Mouse (Mus musculus): Measurements from ENCODE around the gene Btnl1.

DNA sequence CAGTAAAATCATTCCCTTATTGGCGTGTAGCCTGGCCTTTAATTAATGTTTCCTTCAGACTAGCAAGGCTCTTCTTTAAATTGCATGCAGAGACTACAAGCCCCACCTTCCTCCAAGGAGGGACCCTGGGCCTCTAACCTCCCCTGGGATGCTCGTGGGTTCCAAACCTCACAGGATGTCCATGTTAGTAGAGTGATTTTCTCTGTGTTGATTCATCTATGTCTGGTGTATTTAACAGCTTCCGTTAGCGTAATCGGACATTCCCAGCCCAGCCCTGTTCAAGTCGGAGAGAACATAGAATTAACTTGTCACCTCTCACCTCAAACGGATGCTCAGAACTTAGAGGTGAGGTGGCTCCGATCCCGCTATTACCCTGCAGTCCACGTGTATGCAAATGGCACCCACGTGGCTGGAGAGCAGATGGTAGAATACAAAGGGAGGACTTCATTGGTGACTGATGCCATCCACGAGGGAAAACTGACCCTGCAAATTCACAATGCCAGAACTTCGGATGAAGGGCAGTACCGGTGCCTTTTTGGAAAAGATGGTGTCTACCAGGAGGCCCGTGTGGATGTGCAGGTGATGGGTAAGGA is 13.9 kb upstream of the Btnl1 start:
- no peak for TF ChIP-seq CTCF (IDR thresholded peaks at IDR 0.05)
- TF ChIP-seq EP300 (IDR thresholded peaks at IDR 0.05) = no peak

Measured in lung, postnatal 0 days (tissue).